Mouse (Mus musculus) MEL (cell line): ENCODE data around the gene Rpl41.

Experiments used
- CTCF ChIP-seq, 3 experiments: IDR thresholded peaks in 2 of 3; conservative IDR thresholded peaks in 1 of 3; 2 replicates each; pipeline ENCODE4 v1.5.1; 2011 to 2012; ENCODE audit warnings: low read length in 3 of 3, low read depth in 2 of 3, mild to moderate bottlenecking in 2 of 3, improper control_type of control experiment in 1 of 3, inconsistent platforms in 1 of 3, mixed read lengths in 1 of 3, moderate library complexity in 1 of 3; ENCODE audit not compliant: control insufficient read depth in 1 of 3, insufficient read depth in 1 of 3, poor library complexity in 1 of 3, severe bottlenecking in 1 of 3
- ELF1 ChIP-seq: IDR thresholded peaks from 2 replicates; pipeline ENCODE4 v1.6.1; 2014; ENCODE audit warnings: low read depth, mild to moderate bottlenecking, inconsistent platforms, low read length, improper control_type of control experiment, moderate library complexity
- GATA1 ChIP-seq: IDR thresholded peaks from 2 replicates; pipeline ENCODE4 v1.6.1; 2011; ENCODE audit warnings: low read depth, low read length, improper control_type of control experiment
- POLR2A ChIP-seq, 2 experiments: IDR thresholded peaks; 2 replicates each; pipeline ENCODE4 v1.6.1; 2011 to 2012; ENCODE audit warnings: low read length in 2 of 2, mild to moderate bottlenecking in 2 of 2, control low read depth in 1 of 2, improper control_type of control experiment in 1 of 2, low read depth in 1 of 2, moderate library complexity in 1 of 2; ENCODE audit not compliant: control insufficient read depth in 1 of 2, insufficient read depth in 1 of 2, poor library complexity in 1 of 2
- POLR2AphosphoS5 ChIP-seq: IDR thresholded peaks from 2 replicates; pipeline ENCODE4 v1.6.1; 2012; ENCODE audit warnings: low read depth, borderline replicate concordance, mild to moderate bottlenecking, inconsistent platforms, low read length, moderate library complexity, mixed read lengths

GRCm38 (mm10) chr10:128578330-128578729 lies 29.2 kb upstream of the Rpl41 start:
- TF ChIP-seq POLR2A (IDR thresholded peaks at IDR 0.05; ENCODE audit: control insufficient read depth in 1 of 2, insufficient read depth in 1 of 2, low read depth in 1 of 2, low read length in 2 of 2, poor library complexity in 1 of 2) (no peak), CTCF (IDR thresholded peaks at IDR 0.05 in 2 of 3, conservative IDR thresholded peaks at IDR 0.05 in 1 of 3; ENCODE audit: control insufficient read depth in 1 of 3, insufficient read depth in 1 of 3, low read depth in 2 of 3, low read length in 3 of 3, poor library complexity in 1 of 3, severe bottlenecking in 1 of 3) (no peak), ELF1 (no peak), POLR2AphosphoS5 (no peak), GATA1 (no peak)
